Mouse (Mus musculus): ENCODE data around the gene Slc16a14. TPM values are rescaled to one million over a fixed set of nuclear protein-coding genes. Genes with fewer than 3 reads are reported as not detected.

Slc16a14 gene
- polyA plus RNA-seq, 1 experiment from 2014 or later, result 0.26 TPM

DNA sequence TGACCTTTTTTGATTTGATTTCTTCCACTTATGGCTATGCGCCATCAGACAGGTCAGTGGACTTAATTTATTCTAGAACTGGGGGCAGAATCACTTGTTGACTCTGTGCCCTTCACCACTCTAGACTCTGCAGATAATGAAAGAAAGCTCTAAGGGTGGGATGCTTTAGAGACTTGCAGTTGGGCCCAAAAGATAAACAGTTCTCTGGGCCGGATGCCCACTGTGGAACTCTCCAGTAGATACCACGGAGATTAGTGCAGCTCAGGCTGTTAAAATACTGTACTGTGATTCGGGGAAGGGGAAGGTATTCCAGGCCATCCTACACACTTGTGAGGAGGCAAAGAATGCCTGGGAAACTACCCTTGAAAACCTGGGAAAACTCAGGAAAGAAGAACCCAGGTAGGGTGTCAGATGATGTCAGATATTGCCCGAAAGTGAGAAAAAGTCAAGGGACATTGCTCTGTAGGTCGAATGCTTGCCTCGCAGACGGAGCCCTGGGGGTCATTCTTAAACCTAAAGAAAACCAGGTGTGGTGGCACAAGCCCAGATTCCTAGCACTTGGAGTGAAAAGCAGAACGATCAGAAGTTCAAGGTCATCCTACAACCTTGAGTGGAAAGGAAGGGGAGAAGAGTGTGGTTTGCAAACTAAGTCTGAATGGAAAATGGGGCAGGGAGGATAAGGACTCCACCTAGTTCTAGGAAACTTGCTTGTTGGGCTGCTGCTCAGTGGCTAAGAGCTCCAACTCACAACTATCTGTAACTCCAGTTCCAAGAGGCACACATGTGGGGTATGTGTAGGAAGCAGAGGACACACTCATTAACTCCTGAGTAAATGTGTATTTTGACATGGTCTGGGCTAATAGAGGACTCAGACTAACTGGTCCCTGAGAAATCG, 74.3 kb downstream of the Slc16a14 start:
- H3K9me3 ChIP-seq, result no peaks in the 10 kb centered on the region
- WGBS, result 61% methylated on average over 10 of the region's 10 CpGs
- no peaks in the 10 kb centered on the region for H3K27me3 ChIP-seq (replicated peaks)
- no peak overlapping the region for H3K9ac ChIP-seq
- ATAC-seq (ENCODE audit: insufficient read depth, low FRiP score, low read depth), result no peak
- no peaks in the 10 kb centered on the region for H3K36me3 ChIP-seq
- H3K4me3 ChIP-seq (replicated peaks), result no peak overlapping the region
- no peak overlapping the region for H3K4me2 ChIP-seq
- no peak overlapping the region for H3K27ac ChIP-seq
- H3K4me1 ChIP-seq, result no peaks in the 10 kb centered on the region

- Histone ChIP-seq H3K9me3 (no peaks in the 10 kb centered on the region), H3K4me2 (no peak overlapping the region), H3K27me3 (replicated peaks) (no peaks in the 10 kb centered on the region), H3K9ac (no peak overlapping the region), H3K4me3 (replicated peaks) (no peak overlapping the region), H3K4me1 (no peaks in the 10 kb centered on the region), H3K27ac (no peak overlapping the region), H3K36me3 (no peaks in the 10 kb centered on the region)
- 76% methylated on average over 6 of the region's 6 CpGs for WGBS
- ATAC-seq (ENCODE audit: insufficient read depth, low FRiP score, low read depth), result no peak
Measured at GRCm38 (mm10) chr1:84859597-84859996, 75.3 kb downstream of the Slc16a14 start.

Other genes starting within 250 kb of the Slc16a14 start
- 3.7 and 4.3 TPM in 2 replicates for gene Dner, start 238.9 kb downstream of the Slc16a14 start, polyA plus RNA-seq (2015; fragmentation: Nextera tagmentation; extraction: Ambion mirVana)
- gene Fbxo36, start 95.3 kb downstream of the Slc16a14 start, polyA plus RNA-seq (2015; fragmentation: Nextera tagmentation; extraction: Ambion mirVana), result 10.1 and 10.5 TPM in 2 replicates
- 53.4 and 58.3 TPM in 2 replicates for gene Trip12, start 94.6 kb downstream of the Slc16a14 start, polyA plus RNA-seq (2015; fragmentation: Nextera tagmentation; extraction: Ambion mirVana)
- not detected in 2 replicates for gene Gm10553, start 165.0 kb upstream of the Slc16a14 start, polyA plus RNA-seq (2015; fragmentation: Nextera tagmentation; extraction: Ambion mirVana)
- gene A530032D15Rik, start 174.7 kb upstream of the Slc16a14 start, polyA plus RNA-seq (2015; fragmentation: Nextera tagmentation; extraction: Ambion mirVana), result 0.17 TPM in 1 of 2 replicates, not detected in the other